Mouse (Mus musculus) heart, postnatal 14 days (tissue): ENCODE results near the gene Clk1. TPM values are rescaled to one million over a fixed set of nuclear protein-coding genes. Genes with fewer than 3 reads are reported as not detected.

Experiments used
- DNase-seq, 2 experiments: peaks; one replicate each; pipeline ENCODE4 v3.0.0; 2021 to 2022
- intact Hi-C: fragments of 180-260 bp; cut with DNase I; formaldehyde crosslinking; loops from one replicate; pipeline ENCODE4 v1.15.1; 2025
- long read RNA-seq, 2 experiments: library from polyadenylated mRNA; stranded (forward); transcript quantifications; one replicate each; pipeline ENCODE4 v2.0.0; 2021
- total RNA-seq, 2 experiments: library from RNA; stranded (reverse); gene quantifications; 2 replicates each; pipeline ENCODE4 v1.2.3; 2021

Gene Clk1
- 10 to 100 TPM; 80.3 to 95.1 TPM for total RNA-seq
- long read RNA-seq, experiment 1, full-length matches to known transcripts: 18 of 21 reads
- long read RNA-seq, experiment 1, partial matches to known transcripts: 3 of 21 reads
- long read RNA-seq, experiment 1, other reads (novel, unspliced or antisense): 0 of 21 reads
- long read RNA-seq, experiment 2, full-length matches to known transcripts: 11 of 15 reads
- long read RNA-seq, experiment 2, partial matches to known transcripts: 1 of 15 reads
- long read RNA-seq, experiment 2, other reads (novel, unspliced or antisense): 3 of 15 reads

GRCm38 (mm10) chr1:58423371-58424248 is at the start of gene Clk1:
Gene Clk1 (minus strand): TSS chr1:58424066.
- DNase-seq: peak; percentile 99 to 100
- intact Hi-C loops: no loop called here

GRCm38 (mm10) chr1:58465561-58465960 is 41.7 kb upstream of the Clk1 start:
- intact Hi-C loops: no loop called here
- no peak for DNase-seq

DNA sequence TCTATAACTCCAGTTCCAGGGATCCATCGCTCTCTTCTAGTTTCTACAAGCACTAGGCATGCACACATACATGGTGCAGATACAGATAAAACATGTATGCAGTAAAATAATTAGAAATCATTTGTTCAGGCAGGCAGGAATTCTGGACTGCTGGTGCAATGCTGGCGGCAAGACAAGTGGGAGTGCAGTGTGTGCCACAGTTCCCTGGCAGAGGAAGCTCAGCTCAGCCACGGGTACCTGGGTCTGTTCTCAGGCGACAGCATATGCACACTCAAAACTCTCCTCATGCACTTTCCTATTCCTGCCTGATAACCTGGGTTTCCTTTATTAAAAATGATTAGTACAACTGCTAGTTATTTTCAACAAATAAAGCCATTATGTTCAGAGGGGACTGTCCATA is 41.2 kb upstream of the Clk1 start:
- no peak for DNase-seq
- intact Hi-C loops: no loop called here

DNA sequence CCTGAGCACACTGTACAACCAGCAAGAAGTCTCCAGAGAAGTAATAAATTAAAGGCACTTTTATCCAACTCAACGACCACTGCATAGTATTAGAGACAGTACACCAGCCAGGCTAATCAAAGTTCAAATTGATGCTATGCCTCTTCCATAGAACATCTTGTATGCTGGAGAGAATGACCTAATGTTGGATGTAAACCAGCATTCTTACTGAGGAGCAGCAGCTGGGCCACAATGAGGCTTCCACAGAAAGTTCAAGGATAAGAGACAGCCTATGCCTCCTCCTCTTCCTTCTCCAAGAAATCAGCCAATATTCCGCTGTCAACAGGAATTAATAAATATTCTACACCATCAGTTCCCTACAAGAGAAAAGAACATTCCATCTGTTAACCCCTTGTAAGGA is 40.1 kb upstream of the Clk1 start:
- intact Hi-C loops: no loop called here
- DNase-seq: peak in 1 of 2 experiments; percentile 13

DNA sequence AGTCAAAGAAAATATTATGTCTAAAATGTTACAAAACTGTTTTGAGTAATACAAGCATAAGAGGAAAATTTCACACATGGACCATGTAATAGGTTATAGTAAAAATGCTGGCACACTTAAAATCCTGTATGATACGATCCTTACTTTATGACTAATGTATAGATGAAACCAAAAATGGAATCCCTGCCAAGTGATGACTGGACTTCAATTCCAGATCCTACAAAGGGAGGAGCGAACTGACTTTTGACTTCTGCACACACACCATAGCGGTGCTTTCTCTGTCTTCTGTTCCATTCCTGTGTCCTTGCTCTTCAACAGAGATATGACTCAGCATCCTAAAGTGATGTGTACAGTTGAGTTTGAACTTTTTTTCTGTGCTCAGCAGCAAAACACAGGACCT is 36.7 kb upstream of the Clk1 start:
- DNase-seq: no peak
- intact Hi-C loops: no loop called here

DNA sequence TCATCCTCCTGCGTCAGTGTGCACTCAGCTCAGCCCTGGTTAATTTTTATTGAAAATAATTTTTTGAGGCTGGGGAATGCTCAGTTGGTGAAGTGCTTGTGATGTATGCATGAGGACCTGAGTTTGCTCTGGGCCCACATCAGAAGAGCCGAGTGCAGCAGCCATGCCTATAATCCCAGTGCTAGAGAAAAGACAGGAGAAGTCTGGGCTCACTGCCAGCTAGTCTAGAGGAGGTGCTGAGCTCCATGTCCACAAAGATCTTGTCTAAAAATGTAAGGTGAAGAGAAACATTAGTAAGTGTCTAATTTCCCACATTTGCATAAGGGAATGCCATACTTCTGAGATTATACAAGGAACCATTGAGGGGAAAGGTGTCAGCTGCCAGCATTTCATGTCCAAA is 35.0 kb upstream of the Clk1 start:
- no peak for DNase-seq
- intact Hi-C loops: no loop called here

GRCm38 (mm10) chr1:58458175-58458574 is 34.3 kb upstream of the Clk1 start:
- intact Hi-C loops: no loop called here

DNA sequence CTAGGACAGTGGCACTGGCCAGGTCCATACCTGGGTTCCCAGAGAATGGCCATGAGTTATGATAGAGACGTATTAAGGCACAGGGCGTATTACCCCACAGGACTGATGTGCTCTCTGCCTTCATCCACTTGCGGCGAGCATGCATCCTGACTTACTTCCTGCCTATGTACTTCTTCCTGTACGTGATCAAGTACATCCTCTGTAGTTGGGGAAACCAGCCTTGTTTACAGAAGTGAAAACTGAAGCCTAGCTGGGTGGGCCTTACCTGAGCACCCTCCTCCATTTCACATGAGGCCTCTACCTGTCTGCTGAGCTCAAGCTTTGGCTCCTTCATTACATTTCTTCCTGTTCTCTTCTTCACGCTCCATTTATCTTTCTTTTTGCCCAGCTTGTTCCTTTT is 30.4 kb upstream of the Clk1 start:
- intact Hi-C loops: no loop called here
- DNase-seq: no peak

More at GRCm38 (mm10) chr1:58458175-58458574, 34.3 kb upstream of the Clk1 start:
- DNase-seq: no peak

- no peak for DNase-seq
- intact Hi-C loops: no loop called here
These were observed 24.5 kb upstream of the Clk1 start for GRCm38 (mm10) chr1:58448396-58448795.

DNA sequence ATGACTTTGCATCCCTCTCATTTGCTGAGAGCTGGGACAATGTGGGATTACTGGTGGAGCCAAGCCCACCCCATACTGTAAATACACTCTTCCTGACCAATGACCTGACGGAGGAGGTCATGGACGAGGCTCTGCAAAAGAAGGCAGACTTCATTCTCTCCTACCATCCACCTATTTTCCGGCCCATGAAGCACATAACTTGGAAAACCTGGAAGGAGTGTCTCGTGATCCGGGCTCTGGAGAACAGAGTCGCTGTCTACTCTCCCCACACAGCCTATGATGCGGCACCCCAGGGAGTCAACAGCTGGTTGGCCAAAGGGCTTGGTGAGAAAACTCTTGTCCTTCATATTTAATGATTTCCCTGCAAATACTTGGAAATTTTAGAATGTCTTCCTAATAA is 23.9 kb upstream of the Clk1 start:
- no peak for DNase-seq
- intact Hi-C loops: no loop called here

DNA sequence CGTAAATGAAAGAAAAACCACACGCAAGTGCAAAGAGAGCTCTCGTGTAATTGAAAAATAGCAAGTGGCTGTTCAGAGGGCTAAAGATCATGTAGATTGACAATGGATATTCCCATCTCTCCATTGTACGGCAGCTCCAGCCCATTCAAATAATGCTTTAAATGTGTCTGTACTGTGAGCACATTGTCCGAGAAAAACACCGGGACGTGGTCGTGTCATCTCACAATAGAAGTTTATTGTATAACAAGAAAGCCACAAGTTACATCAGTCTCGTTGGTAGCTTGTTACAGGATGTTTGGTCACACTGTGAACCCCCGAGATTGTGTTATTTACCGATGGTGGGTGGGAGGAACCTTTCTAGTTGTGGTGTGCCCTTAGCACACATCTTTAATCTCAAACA is 22.0 kb upstream of the Clk1 start:
- intact Hi-C loops: no loop called here
- no peak for DNase-seq

- DNase-seq: peak; percentile 77 to 83
- intact Hi-C loops: no loop called here
These were observed 21.4 kb upstream of the Clk1 start, which contains the start of the genes Nif3l1 and Ppil3 for GRCm38 (mm10) chr1:58445143-58445722. Gene Nif3l1 (plus strand): TSS chr1:58445151. Gene Ppil3 (minus strand): TSS chr1:58445486.

- intact Hi-C loops: no loop called here
- no peak for DNase-seq
These were observed 20.8 kb upstream of the Clk1 start for GRCm38 (mm10) chr1:58444691-58445090.

GRCm38 (mm10) chr1:58424551-58424950 is 685 bp upstream of the Clk1 start:
- intact Hi-C loops: no loop called here
- DNase-seq: no peak

DNA sequence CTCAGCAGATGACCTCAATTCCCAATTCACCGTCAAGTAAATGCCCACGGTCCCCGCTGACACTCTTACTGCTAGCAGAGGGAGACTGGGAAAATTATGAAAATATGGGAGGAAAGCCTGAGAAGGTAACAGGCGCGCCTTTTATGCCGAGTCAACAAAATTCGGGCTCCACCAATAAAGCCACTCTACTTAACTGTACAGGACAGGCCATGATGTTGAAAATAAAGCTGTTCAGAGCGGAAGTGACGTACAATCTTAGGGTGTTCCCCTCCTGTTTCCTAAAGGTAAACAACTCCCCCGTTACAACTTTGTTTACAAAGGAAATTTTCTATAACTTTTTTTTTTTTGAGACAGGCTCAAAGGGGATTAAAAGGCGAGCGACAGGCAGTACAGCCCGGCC is 987 bp downstream of the Clk1 start:
- peak in 1 of 2 experiments; percentile 31 for DNase-seq
- intact Hi-C loops: no loop called here

DNA sequence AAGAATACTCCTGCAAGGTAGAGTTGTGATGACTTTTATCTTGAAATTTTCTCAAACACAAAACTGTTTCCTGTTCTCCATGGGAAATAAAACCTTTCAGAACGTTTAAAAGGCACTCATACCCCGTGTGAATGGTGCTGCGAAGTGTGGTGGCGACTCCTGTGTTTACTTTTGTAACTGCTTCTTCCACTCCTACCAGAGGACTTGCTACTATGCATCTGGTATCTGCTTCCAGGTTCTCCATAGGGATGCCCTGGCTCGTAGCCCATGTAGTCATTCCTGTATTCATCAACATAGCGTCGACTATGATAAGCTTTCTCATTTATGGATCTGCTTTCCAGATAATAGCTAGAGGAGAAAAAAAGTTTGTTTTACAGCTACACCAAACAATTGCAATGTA is 2.9 kb downstream of the Clk1 start:
- DNase-seq: no peak
- intact Hi-C loops: no loop called here

- DNase-seq: no peak
- intact Hi-C loops: no loop called here
These were observed 3.8 kb downstream of the Clk1 start for GRCm38 (mm10) chr1:58420032-58420431.

DNA sequence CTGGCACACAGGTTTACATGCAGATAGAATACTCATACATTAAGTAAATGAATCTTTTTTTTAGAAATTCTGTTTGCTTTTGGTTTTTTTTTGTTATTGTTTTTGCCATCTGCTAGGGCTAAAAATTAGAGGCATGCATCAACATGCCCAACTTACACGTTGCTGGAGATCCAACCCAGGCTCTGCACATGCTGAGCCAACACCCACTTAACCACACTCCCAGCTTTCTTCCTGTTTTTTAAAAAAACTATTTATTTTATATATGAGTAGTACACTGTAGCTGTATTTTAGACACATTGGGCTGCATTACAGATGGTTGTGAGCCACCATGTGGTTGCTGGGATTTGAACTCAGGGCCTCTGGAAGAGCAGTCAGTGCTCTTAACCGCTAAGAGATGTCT is 7.8 kb downstream of the Clk1 start:
- DNase-seq: no peak
- intact Hi-C loops: loop anchor here (2.0 kb wide), 1 partner anchor 17 kb away; no protein-coding TSS in a partner anchor

- DNase-seq: no peak
- intact Hi-C loops: no loop called here
These were observed 8.4 kb downstream of the Clk1 start for GRCm38 (mm10) chr1:58415442-58415841.

GRCm38 (mm10) chr1:58410776-58411175 is 13.1 kb downstream of the Clk1 start:
- intact Hi-C loops: no loop called here
- no peak for DNase-seq

- intact Hi-C loops: no loop called here
- DNase-seq: no peak
These were observed 13.7 kb downstream of the Clk1 start for GRCm38 (mm10) chr1:58410198-58410588.
